Mouse (Mus musculus): Measurements from ENCODE around the gene Retnlg.

DNA sequence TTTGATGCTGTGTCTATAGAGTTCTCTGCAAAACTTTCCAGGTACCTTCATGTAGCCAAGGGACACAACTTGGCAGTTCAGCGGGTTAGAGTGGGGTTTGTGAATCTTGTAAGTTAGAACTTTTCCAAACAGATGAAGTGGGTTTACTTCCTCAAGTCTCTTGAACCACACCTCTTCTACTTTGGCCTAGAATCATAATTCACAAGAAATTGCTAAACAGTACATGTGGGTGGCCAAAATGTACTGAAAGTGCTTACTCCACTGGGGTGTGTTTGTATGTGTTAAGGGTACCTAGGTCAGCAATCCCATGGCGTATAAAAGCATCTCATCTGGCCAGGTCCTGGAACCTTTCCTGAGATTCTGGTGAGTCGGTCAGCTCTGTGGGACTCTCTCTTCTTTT is 30.2 kb upstream of the Retnlg start, which contains the start of gene Retnla:
- TF ChIP-seq CTCF (IDR thresholded peaks at IDR 0.05) (no peak), EP300 (IDR thresholded peaks at IDR 0.05) (no peak)
